Mouse (Mus musculus) embryonic facial prominence, embryonic 11.5 days (tissue): ENCODE measurements around the gene Iqca. TPM values are rescaled to one million over a fixed set of nuclear protein-coding genes. Genes with fewer than 3 reads are reported as not detected.

Experiments
- polyA plus RNA-seq: library from polyadenylated mRNA; unstranded; fragments of >200 nt; fragmentation: Nextera tagmentation; extraction: Ambion mirVana; gene quantifications from 2 replicates; pipeline ENCODE4 v1.2.1, GENCODE M21; 2014

The Iqca gene
- polyA plus RNA-seq, 1 experiment from 2014 or later, result not detected

Other genes with a start within 250 kb of the Iqca start
- 5.5 and 7.2 TPM in 2 replicates for gene Gbx2, start 222.2 kb downstream of the Iqca start, polyA plus RNA-seq
- not detected in 2 replicates for gene Asb18, start 138.7 kb downstream of the Iqca start, polyA plus RNA-seq
- gene Ackr3, start 50.6 kb upstream of the Iqca start, polyA plus RNA-seq, result 39.9 and 44.5 TPM in 2 replicates